Mouse (Mus musculus): ENCODE measurements at regions not wholly inside any gene's neighbourhood (a gene's known extent, or its start where the extent isn't known, plus 50 kb on each side); places are given as distances from the start of the nearest gene placed in this dataset.

DNA sequence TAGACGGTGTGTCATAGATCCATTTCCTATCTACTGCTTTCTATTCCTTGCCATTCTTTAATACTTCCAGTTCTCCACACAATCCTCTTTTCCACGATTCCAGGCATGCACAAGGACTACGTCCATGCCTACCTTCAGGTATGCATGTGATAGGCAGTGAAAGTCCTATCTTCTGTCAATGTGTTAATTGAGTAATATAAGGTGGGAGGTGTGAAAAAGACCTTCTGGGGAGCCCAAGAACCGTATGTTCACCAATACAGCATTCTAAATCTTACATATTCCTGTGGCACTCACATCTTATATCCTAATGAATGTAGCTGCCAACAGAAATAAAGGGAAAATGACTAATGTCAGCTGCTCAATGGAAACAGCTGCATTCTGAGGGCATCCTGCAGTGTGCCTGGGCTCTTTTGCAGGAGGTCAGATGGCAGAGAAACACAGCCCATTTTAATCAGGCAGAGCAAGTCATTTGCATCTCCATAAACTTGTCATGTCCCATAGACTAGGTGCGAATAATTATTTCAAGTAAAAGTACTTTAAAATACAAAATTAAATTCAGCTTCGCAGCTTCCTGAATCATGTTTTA lies 224.1 kb upstream of the Cwc22 start:
- no peaks in the 10 kb centered on the region for H3K4me1 ChIP-seq (replicated peaks; ENCODE audit: control insufficient read depth, insufficient read depth, low read length)
- H3K36me3 ChIP-seq (ENCODE audit: control insufficient read depth, insufficient read depth) = no peaks in the 10 kb centered on the region
- WGBS = 79% methylated on average over 6 of the region's 6 CpGs
- H3K9ac ChIP-seq (ENCODE audit: low read depth, low read length) = no peak overlapping the region
- no peak for TF ChIP-seq CTCF (IDR thresholded peaks at IDR 0.05; ENCODE audit: low read depth)
- H3K4me2 ChIP-seq (replicated peaks; ENCODE audit: low read depth) = no peak overlapping the region
- no peaks in the 10 kb centered on the region for H3K9me3 ChIP-seq (ENCODE audit: control insufficient read depth)
- ATAC-seq = no peak
- no peaks in the 10 kb centered on the region for H3K27me3 ChIP-seq (replicated peaks; ENCODE audit: control insufficient read depth, insufficient read depth, low read length)
- no peak overlapping the region for H3K27ac ChIP-seq (ENCODE audit: low read depth, low read length)
- no peak overlapping the region for H3K4me3 ChIP-seq (ENCODE audit: low read depth, low read length)

DNA sequence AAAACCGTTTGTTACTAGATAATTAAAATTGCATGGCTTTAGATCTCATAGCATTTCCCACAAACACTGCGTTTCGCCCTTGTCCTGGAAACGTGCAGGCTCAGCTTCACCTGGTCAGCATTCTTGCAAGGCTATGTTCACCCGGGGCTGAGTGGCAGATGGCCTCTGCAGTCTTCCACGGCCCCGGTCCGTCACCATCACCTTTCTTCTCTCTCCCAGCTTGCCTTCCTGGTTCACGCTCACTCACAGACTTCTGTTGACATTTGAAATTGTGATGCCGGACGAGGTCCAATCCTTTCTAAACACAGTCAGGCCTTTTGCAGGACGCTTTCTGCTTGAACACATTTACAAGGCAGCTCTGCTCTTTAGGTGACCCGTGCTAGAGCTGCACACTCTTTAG lies 219.3 kb upstream of the Cwc22 start:
- H3K27ac ChIP-seq (ENCODE audit: low read depth, low read length) = no peak overlapping the region
- no peaks in the 10 kb centered on the region for H3K9me3 ChIP-seq (ENCODE audit: control insufficient read depth)
- H3K4me3 ChIP-seq (ENCODE audit: low read depth, low read length) = no peak overlapping the region
- no peak overlapping the region for H3K4me2 ChIP-seq (replicated peaks; ENCODE audit: low read depth)
- ATAC-seq = no peak
- TF ChIP-seq CTCF (IDR thresholded peaks at IDR 0.05; ENCODE audit: low read depth) = no peak
- H3K36me3 ChIP-seq (ENCODE audit: control insufficient read depth, insufficient read depth) = no peaks in the 10 kb centered on the region
- no peaks in the 10 kb centered on the region for H3K27me3 ChIP-seq (replicated peaks; ENCODE audit: control insufficient read depth, insufficient read depth, low read length)
- no peaks in the 10 kb centered on the region for H3K4me1 ChIP-seq (replicated peaks; ENCODE audit: control insufficient read depth, insufficient read depth, low read length)
- no peak overlapping the region for H3K9ac ChIP-seq (ENCODE audit: low read depth, low read length)
- WGBS = 68% methylated on average over 13 of the region's 13 CpGs

DNA sequence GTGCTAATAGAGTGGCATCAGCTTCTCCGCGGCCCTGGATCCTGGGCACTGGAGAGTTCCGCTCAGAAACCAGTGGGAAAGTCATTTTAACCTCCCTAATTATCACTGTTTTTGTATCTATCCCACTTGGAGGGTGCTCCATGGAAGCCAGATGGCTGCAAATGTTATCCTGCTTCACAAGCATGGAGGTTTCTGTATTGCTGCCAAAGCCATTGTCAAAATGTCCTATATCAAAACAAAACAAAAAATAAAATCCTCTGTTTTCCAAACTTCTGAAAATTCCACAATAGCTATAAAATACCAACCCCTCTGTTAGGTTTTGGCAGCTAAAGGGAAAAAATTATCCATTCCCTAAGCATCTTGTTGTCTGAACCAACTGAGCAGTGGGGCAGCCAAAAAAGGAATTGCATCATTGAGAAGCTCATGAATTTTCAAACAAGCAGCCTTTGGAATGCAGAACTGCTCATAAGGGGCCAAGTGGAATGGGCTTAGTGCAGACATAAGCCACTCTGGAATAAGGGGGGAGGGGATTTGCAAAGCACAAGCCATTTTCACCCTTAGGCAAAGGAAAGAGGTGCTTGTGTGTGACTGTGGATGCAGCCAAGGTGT lies 213.8 kb upstream of the Cwc22 start:
- Histone ChIP-seq H3K27ac (ENCODE audit: low read depth, low read length) (no peak overlapping the region), H3K4me3 (ENCODE audit: low read depth, low read length) (no peak overlapping the region), H3K9ac (ENCODE audit: low read depth, low read length) (no peak overlapping the region), H3K36me3 (ENCODE audit: control insufficient read depth, insufficient read depth) (no peaks in the 10 kb centered on the region), H3K4me2 (replicated peaks; ENCODE audit: low read depth) (no peak overlapping the region), H3K9me3 (ENCODE audit: control insufficient read depth) (no peaks in the 10 kb centered on the region), H3K27me3 (replicated peaks; ENCODE audit: control insufficient read depth, insufficient read depth, low read length) (no peaks in the 10 kb centered on the region), H3K4me1 (replicated peaks; ENCODE audit: control insufficient read depth, insufficient read depth, low read length) (no peaks in the 10 kb centered on the region)
- 71% methylated on average over 3 of the region's 3 CpGs for WGBS
- ATAC-seq = no peak
- TF ChIP-seq CTCF (IDR thresholded peaks at IDR 0.05; ENCODE audit: low read depth) = no peak

- Histone ChIP-seq H3K4me3 (ENCODE audit: low read depth, low read length) (no peak overlapping the region), H3K4me1 (replicated peaks; ENCODE audit: control insufficient read depth, insufficient read depth, low read length) (no peaks in the 10 kb centered on the region), H3K27me3 (replicated peaks; ENCODE audit: control insufficient read depth, insufficient read depth, low read length) (no peaks in the 10 kb centered on the region), H3K36me3 (ENCODE audit: control insufficient read depth, insufficient read depth) (no peaks in the 10 kb centered on the region), H3K9ac (ENCODE audit: low read depth, low read length) (no peak overlapping the region), H3K9me3 (ENCODE audit: control insufficient read depth) (no peaks in the 10 kb centered on the region), H3K27ac (ENCODE audit: low read depth, low read length) (no peak overlapping the region), H3K4me2 (replicated peaks; ENCODE audit: low read depth) (no peak overlapping the region)
- TF ChIP-seq CTCF (IDR thresholded peaks at IDR 0.05; ENCODE audit: low read depth) = no peak
- 86% methylated on average over 3 of the region's 3 CpGs for WGBS
- no peak for ATAC-seq
Observed at GRCm38 (mm10) chr2:78110335-78110734, 164.2 kb upstream of the Cwc22 start.

- no peak overlapping the region for H3K27ac ChIP-seq (ENCODE audit: low read depth, low read length)
- H3K4me2 ChIP-seq (replicated peaks; ENCODE audit: low read depth) = no peak overlapping the region
- no peaks in the 10 kb centered on the region for H3K9me3 ChIP-seq (ENCODE audit: control insufficient read depth)
- 92% methylated on average over 2 of the region's 2 CpGs for WGBS
- no peaks in the 10 kb centered on the region for H3K36me3 ChIP-seq (ENCODE audit: control insufficient read depth, insufficient read depth)
- no peak for TF ChIP-seq CTCF (IDR thresholded peaks at IDR 0.05; ENCODE audit: low read depth)
- no peak for ATAC-seq
- no peak overlapping the region for H3K4me3 ChIP-seq (ENCODE audit: low read depth, low read length)
- H3K4me1 ChIP-seq (replicated peaks; ENCODE audit: control insufficient read depth, insufficient read depth, low read length) = no peaks in the 10 kb centered on the region
- no peaks in the 10 kb centered on the region for H3K27me3 ChIP-seq (replicated peaks; ENCODE audit: control insufficient read depth, insufficient read depth, low read length)
- H3K9ac ChIP-seq (ENCODE audit: low read depth, low read length) = no peak overlapping the region
Observed at GRCm38 (mm10) chr2:78095536-78095935, 149.4 kb upstream of the Cwc22 start.

GRCm38 (mm10) chr2:78094921-78095320 lies 148.7 kb upstream of the Cwc22 start:
- Histone ChIP-seq H3K9ac (ENCODE audit: low read depth, low read length) (no peak overlapping the region), H3K4me2 (replicated peaks; ENCODE audit: low read depth) (no peak overlapping the region), H3K4me1 (replicated peaks; ENCODE audit: control insufficient read depth, insufficient read depth, low read length) (no peaks in the 10 kb centered on the region), H3K9me3 (ENCODE audit: control insufficient read depth) (no peaks in the 10 kb centered on the region), H3K36me3 (ENCODE audit: control insufficient read depth, insufficient read depth) (no peaks in the 10 kb centered on the region), H3K27ac (ENCODE audit: low read depth, low read length) (no peak overlapping the region), H3K27me3 (replicated peaks; ENCODE audit: control insufficient read depth, insufficient read depth, low read length) (no peaks in the 10 kb centered on the region), H3K4me3 (ENCODE audit: low read depth, low read length) (no peak overlapping the region)
- TF ChIP-seq CTCF (IDR thresholded peaks at IDR 0.05; ENCODE audit: low read depth) = no peak
- ATAC-seq = no peak

Data from intestine, postnatal 0 days (tissue).